Mouse (Mus musculus) CD4-positive naive resting alpha-beta T cell, adult 57 days (primary cell): ENCODE results near the gene Armcx1. TPM values are rescaled to one million over a fixed set of nuclear protein-coding genes. Genes with fewer than 3 reads are reported as not detected.

Experiments used
- total RNA-seq: library from RNA; stranded (reverse); gene quantifications from one replicate; pipeline ENCODE4 v1.2.4, GENCODE M21; 2023

Armcx1 gene
- 6.2 TPM for total RNA-seq

GRCm38 (mm10) chrX:134717752-134718308 is at the start of gene Armcx1:
Gene Armcx1 (plus strand): TSS chrX:134717963.

GRCm38 (mm10) chrX:134686267-134686666 is 31.5 kb upstream of the Armcx1 start, which contains the start of gene Armcx4:
Gene Armcx4 (plus strand): TSS chrX:134686519.

GRCm38 (mm10) chrX:134750764-134751592 is 33.2 kb downstream of the Armcx1 start, which contains the start of gene Armcx6:
Gene Armcx6 (minus strand): TSS chrX:134751417.

GRCm38 (mm10) chrX:134756434-134757292 is 38.9 kb downstream of the Armcx1 start, which contains the start of gene Armcx3:
Gene Armcx3 (plus strand): TSS chrX:134756595.

Other genes with a start within 250 kb of the Armcx1 start
- gene Taf7l, start 241.5 kb upstream of the Armcx1 start, total RNA-seq: not detected
- 20.1 TPM for gene Timm8a1, start 176.1 kb upstream of the Armcx1 start, total RNA-seq
- 5.3 TPM for gene Btk, start 134.4 kb upstream of the Armcx1 start, total RNA-seq
- gene Rpl36a, start 132.3 kb upstream of the Armcx1 start, total RNA-seq: 603 TPM
- 17.1 TPM for gene Gla, start 116.8 kb upstream of the Armcx1 start, total RNA-seq
- 118 TPM for gene Hnrnph2, start 116.8 kb upstream of the Armcx1 start, total RNA-seq
- 3.7 TPM for gene Armcx4, start 31.4 kb upstream of the Armcx1 start, total RNA-seq
- gene Armcx6, start 33.5 kb downstream of the Armcx1 start, total RNA-seq: 3.7 TPM
- gene Armcx3, start 38.6 kb downstream of the Armcx1 start, total RNA-seq: 10.1 TPM
- gene Armcx2, start 91.3 kb downstream of the Armcx1 start, total RNA-seq: 21.3 TPM
- not detected for gene Nxf2, start 246.8 kb downstream of the Armcx1 start, total RNA-seq